Mouse (Mus musculus) testis, postnatal 10 days (tissue): ENCODE measurements around the gene Txlna.
A peak's percentile ranks its signal among the peaks of the same experiment; 100 is the strongest.

Source experiments
- DNase-seq: peaks from one replicate; pipeline ENCODE4 v3.0.0; 2021; ENCODE audit warnings: low spot score

Txlna gene

DNA sequence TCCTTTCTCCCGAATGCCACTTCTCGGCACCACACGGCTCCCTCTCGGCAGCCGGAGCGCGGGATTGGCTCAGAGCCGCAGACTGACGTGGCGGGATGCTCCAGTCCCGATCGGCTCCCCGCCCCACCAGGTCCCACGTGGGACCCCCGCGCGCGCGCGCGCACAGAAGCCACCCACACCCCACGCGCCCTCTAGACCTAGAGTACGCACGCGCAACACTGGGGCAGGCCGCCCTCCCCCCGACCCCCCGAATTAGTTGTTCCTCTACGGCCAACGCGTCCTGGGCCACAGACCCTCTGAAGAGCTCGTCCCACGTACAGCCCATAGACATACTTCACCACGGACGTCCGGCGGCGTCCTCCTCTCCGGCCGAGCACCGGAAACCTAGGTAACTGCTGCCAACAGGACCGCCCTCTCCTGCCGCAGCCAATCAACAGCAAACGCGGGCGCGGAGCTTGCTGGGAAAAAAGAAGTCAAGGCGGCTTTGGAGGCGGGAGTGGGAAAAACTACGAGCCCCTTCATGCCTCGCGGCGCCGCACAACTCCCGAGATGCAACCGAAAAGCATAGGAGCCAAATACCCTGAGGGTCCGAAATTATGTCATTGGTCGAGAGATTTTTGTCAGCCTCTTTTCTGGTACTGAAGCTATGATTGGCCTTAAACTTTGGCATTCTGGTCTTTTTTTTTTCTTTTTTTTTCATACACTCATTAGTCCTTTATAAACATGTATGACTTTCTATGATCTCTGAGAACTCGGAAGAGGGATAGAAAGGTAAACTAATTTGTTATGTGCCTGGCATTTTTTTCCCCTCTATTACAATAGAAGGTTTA lies at the start of gene Txlna:
TSS of gene Txlna (minus strand) at position 428 of the 830 bp plus-strand sequence.
- DNase-seq: peak; percentile 98

DNA sequence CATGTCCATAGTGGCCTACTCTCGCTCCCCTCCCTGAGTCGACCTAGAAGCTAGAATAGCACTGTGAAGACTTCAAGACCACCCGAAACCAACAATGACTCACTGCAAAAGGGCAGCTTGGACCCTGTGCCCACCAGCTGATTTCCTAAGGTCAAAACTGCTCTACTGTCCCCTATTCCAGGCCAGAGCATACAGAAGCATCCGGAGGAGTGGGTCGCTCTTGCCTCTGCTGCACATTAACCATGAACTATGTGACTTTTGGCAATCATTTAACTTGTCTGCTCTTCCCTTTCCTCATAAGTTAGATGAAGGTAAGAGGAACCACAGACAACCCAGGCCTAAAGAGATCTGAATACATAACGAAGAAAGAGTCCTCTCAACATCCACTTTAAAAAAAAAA lies 43.7 kb upstream of the Txlna start:
- DNase-seq: no peak

DNA sequence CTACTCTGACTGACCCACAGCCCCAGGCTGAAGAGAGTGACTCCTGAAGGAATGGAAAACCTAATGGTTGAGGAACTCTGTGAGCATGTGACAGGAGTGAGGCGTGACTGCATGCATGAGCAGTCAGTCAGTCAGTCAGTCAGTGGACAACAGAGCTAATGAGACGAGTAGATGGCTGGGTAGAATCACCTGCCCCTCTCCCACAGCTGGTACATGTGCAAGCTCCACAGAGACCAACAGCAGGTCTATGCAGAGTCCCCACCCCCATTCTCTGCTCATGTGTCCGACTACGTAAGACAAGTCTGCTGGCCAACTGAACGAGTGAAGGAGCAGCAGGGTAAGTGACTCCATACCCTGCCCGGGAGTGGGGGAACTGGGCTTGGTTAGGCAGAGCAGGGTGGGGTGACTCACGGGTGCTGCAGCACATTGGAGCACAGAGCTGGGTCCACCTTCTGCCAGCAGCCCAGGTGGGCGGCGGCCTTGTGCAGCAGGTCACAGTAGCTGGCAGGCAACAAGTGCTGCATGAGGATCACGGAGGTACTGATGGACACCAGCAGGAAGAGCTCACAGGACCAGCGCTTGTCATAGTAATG lies 43.1 kb upstream of the Txlna start:
- DNase-seq: no peak

DNA sequence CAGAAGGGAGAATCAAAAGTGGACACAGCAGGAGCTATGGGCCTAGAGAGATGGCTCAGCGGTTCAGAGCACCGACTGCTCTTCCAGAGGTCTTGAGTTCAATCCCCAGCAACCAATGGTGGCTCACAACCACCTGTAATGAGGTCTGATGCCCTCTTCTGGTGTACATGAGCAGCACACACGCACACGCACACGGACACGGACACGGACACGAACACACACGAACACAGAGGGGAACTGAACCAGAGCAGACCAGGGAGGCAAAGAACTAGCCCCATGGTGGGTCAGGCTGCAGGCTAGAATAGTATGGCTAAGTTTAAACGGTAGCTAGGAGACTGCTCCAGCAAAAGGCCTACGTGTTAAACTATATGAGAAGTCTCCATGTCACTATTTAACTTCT lies 41.0 kb upstream of the Txlna start:
- no peak for DNase-seq

DNA sequence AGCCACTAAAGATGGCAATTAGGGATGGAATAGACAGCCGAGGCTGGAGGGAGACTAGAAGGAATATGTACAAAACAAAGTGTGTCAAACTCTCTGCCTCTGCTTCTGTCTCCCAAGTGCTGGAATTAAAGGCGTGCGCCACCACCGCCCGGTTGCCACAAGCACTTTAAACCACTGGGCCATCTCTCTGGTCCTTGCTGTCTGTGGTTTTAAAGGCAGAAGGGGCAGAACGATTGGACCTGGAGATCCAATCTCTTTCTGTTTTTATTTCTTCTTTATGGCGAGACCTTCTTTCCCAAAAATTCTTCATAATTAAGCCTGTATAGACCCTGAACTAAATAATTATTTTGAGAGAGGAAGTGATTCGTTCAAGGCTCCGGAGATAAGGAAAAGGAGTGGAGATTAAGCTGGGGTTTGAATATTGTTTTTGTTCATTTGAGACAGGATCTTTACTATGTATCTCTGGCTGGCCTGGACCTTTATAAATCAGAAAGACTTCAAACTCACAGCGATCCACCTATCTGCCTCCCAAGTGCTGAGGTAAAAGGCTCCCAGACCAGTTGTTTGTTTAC lies 32.1 kb upstream of the Txlna start:
- DNase-seq: no peak

DNA sequence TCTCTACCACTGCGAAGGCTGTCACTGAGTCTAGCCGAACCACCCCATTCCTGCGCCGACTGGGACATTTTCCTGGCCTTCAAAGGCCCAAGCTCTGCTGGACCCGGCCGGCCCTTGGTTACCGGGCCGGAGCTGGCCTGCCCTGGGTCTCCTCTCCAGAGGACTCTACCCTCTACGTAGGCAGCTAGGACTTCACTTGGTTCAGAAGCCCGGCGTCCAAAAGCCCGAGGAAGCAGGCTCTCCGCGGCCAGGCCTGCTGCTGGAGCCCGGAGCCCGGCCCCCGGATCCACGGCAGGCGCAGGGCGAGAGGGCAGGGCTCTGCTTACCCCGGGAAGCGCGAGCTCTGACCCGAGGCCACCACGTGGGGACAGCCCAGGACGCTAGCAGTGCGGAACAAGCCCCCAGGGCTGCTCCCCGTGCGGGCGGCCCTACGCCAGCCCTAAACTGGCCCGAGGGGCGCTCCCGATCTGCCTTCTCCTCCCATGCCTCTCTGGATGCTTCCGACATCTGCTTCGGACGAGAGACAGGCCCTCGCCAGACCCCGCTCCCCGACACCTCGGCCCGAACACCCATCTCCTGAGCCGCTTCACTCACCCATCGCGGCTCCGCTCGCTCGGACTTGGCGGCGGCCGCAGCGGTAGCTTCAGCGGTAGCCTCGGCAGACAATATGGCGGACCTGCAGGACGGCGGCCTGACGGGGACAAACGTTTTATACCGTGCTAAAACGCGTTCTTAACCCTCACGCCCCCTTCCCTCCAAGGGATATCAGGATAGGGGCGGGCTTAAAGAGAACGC lies 31.4 kb upstream of the Txlna start, which contains the start of gene Kpna6:
TSS of gene Kpna6 (minus strand) at position 685 of the 795 bp plus-strand sequence.
- DNase-seq: peak; percentile 91

DNA sequence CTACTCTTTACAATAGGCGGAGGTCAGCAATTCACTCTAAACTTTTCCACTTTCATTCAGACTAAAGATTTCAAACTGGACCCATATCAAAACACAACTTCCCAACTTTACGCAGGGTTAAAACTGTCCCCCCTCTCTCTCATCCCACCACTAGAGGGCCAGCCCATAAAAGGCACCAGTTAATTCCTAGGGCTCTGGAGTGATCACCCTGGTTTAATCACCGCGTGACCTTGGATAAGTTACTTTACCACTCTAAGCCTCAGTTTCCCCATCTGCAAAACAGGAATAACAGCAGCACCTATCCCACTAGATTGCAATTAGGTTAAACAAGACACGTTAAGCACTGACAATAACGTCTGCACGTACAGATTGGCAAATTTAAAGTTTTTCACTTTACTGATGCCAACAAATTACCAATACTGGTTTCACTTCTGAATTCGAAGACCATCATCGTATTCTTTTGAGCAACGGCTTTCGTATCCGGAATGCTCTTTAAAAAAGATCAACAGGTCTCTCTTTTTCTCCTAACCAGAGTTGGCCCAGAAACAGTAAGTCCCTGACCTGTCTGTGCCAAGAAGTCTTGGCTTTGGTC lies 30.7 kb upstream of the Txlna start:
- DNase-seq: peak; percentile 62

DNA sequence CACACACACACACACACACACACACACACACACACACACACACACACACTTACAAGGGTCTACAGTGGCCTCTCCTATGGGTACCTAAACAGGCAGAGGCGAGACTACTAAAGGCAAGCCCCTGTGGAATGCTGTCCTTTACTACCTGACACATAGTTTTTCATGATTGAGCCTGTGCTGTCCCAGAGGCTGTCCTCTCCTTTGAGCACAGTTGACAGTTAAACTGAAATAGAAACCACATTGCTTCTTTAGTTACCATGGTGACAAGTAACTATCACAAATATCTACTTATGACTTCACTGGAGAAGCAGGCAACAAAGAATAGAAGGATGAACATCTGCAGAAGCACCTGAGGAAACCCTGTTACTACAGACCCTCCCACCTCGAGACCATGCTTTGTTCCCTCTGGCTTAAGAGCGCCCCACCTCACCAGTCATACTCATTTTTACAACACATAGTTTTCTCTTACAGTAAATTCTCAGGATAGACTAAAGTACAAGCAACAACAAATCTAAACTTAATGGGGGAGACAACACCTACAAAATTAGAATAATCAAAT lies 21.5 kb upstream of the Txlna start:
- DNase-seq: no peak

DNA sequence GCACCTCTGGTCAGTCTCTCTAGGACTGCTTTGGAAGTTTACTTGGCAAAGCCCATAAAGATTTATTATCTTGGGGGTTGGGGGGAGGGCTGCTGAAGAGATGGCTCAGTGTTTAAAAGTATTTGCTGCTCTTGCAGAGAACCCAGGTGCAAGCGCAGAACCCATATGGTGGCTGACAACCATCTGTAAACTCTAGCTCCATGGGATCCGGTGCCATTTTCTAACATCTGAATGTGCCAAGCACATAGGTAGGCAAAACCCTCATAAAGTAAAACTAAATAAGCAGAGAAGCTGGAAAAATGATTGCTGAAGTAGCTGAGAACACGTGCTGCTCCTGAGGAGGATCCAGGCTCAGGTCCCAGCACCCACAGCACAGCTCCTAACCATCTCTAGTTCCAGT lies 20.7 kb upstream of the Txlna start:
- DNase-seq: no peak

DNA sequence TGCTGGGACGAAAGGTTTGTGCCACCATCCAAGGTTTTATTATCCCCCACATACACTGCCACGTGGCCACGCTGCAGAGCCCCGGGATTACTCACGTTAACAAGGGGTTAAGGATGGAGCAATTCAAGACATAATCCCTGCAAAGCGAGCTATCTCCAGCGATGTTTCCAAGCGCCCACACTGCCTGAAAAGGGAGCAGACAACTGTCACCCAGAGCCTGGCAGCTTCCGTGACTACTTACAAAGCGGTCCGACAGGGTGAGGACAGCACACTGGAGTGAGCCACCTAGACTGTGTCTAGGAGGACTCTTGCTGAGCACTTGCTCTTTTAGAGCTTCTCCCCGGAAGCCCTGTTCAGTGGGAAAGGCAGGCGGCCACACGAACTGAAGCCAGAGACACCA lies 13.9 kb upstream of the Txlna start:
- DNase-seq: no peak

DNA sequence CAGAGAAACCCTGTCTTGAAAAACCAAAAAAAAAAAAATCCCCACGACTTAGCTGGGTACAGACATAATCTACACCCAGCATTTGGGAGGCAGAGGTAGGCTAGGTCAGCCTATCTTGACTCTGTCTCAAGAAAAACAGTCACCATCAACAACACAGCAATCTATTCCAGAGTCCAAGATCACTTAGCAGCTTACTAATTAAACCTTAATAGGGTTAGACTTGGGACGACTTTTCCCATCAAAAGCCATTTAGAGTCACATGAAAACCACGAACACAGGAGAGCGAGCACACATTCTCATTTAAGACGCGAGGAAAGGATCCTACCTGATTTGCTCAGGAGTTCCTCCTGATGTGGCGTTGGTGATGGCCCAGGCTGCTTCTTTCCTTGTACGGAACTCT lies 9.5 kb upstream of the Txlna start:
- no peak for DNase-seq

DNA sequence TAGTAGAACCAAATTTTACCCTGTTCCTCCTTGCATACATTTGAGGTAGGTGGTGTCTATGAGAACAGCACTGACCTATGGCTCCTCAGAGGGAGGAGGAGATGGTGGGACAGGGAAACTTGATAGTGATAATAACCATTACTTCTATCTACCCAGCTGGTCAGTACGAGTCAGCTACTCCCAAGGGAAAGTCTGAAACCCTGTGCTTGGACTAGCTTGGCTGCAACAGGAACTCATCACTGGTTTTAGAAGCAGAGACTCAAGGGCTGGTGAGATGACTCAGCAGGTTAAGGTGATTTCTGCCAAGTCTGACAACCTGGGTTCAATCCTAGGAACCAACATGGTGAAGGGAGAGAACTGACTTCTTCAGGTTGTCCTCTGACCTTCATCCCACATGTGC lies 7.8 kb upstream of the Txlna start:
- no peak for DNase-seq

DNA sequence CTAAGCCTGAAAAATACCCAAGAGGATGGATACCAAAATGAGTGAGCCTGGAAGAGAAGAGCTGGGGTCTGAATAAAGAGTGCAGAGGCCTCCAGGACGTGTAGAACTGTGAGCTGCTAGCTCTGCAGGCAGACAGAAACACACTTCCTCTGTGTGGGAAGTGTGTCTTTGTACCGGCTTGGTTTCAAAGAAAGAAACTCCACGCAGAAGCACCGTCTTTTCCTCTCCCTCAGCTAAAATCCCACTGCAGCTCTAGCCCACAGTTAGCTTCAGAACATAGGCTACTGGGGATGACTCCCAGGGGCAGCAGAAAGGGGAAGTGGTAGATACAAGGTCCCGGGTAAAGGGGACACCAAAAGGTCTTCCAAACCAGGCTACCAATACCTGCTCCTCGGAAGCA lies 4.3 kb upstream of the Txlna start:
- DNase-seq: no peak

DNA sequence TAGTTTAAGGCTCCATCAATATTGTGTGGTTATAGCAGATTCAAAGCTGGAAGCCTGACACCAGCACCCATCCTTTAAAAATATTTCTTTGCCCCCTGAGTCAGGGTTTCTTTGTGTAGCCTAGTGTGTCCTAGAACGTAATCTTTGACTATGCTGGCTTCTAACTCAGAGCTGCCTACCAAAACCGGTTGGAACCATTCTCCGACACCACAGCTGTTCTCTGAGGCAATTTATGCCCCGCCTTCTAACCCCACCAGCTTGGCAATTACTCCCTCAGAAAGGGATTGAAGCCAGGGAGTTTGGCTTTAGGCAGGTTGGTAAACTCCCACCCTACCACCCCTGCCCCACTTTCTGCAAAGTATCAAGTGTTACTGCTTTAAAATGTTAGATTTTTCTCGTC lies 891 bp upstream of the Txlna start:
- no peak for DNase-seq

DNA sequence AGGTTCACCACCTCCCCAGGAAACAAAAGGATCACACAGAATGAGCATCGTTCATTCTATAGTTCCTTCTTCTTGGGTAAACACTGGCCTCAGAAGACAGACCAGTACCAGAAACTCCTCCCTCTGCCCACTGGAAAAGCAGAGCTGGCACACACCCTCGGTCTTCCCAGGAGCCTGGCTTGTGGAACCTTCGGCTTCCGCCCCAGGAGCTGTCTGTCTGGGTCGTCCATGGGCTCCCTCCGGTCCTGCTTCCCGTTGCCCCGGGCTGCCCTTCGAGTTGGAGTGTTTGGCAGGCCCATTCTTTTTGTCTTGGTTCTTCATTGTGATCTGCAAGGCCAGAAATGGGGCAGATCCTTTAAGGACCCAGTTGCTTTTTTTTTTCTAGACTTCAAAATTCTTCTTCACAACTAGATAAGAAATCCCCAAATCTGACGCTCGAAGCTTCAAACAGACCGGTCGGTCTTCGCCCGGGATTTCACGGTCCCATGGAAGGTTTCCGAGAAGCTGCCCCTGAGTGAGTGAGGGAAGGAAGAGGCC lies 696 bp downstream of the Txlna start:
- DNase-seq: peak; percentile 64

DNA sequence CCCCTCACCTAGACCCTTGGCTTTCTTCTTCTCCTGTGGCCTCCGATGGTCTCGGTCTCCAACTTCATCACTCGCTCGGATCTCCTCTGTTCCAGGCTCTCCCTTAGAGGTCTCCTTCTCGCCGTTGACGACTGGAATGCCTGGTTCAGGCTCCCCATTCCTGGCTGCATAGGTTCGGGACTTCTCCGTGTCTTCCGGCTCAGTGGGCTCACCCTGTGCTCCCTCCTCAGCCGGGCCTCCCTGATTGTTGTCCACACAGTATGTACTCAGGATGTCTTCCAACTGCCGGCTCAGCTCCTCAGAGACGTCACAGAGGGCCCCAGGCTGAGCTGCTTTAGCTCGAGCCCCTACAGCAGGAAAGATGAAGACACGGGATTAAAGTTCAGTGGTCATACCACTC lies 1.6 kb downstream of the Txlna start:
- DNase-seq: peak; percentile 48

DNA sequence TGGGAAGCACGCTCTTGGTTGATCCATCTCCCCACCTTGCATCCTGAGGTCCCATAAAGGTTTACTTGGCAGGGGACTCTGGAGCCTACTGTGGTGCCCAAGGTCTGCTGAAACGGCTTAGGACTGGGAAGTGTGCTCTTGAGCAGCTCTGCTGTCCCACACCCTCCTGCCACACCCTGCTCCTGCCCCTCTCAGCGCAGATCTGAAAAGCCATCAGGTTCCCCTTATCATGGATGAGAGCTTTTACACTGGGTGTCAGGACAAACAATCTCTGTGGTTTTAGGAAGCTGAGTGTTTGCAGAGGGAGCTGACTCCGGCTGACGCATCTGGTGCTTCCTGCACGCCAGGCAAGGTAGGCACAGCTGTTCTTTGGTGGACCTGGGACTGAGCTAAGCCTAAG lies 7.0 kb downstream of the Txlna start:
- DNase-seq: no peak

DNA sequence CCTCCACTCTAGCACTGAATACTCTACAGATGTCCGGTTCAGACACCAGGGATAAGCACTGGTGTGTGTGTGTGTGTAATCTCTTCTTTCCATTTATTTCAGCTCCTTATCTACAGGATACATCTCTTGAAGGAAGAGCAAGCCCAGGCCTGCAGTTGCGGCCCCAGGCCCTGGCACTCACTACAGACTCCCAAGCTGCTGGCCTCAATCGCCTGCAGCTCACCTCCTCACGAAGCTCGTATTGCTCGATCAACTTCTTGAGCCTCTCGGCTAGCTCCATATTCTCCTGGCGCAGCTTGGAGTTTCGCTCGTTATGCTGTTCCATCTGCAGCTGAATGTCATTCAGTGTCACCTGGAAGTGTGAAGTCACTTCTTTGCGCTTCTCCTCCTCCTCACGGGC lies 9.0 kb downstream of the Txlna start:
- no peak for DNase-seq

DNA sequence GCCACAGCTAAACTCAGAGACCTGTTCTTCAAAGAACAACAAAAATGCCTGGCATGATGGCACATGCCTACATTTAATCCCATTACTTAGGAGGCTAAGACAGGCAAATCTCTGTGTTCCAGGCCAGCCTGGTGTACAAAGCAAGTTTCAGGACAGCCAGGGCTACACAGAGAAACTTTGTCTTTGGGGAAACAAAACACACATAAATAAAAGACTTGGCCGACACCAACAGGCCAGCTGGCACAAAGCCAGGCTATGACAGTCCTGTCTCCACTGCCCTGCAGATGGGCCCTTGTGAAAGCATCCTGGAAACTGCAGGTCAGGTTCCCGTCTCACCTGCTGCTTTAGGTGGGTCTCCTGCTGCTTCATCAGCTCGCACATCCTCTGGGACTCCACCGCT lies 9.9 kb downstream of the Txlna start:
- DNase-seq: no peak

DNA sequence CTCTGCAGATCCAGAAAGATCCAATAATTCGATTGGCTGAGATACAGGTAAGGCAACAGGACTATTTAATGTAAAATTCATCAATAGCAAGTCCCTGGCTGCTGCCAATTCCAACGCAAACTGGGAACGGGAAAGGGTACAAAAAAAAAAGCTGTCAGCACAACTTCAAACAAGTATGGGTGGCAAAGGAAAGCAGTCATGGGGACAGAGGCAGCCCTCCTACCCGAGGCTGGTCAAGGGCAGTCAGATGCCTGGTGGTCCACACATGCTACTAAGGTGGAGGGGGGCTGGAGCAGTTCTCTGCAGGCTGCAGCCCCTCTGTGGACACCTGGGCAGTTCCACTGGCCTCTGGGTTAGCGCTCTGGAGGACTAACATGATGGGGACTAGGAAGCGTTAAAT lies 14.8 kb downstream of the Txlna start:
- DNase-seq: no peak

DNA sequence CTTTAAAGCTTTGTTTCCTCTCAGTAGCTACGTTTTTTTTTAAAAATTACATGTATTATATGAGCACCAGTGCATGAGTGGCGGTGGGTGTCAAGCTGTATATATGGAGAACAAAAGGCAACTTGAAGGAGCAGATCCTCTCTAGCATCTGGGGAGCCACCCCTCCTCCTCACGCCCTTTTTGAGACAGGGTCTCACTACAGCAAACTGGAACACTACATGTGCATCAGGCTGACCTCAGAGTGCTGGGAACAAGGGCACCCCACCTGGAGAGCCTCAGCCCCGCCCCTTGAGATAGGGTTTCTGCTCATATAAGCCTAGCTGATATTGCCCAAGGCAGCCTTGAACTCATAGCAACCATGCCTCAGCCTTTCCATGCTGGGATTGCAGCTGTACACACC lies 15.4 kb downstream of the Txlna start:
- no peak for DNase-seq

DNA sequence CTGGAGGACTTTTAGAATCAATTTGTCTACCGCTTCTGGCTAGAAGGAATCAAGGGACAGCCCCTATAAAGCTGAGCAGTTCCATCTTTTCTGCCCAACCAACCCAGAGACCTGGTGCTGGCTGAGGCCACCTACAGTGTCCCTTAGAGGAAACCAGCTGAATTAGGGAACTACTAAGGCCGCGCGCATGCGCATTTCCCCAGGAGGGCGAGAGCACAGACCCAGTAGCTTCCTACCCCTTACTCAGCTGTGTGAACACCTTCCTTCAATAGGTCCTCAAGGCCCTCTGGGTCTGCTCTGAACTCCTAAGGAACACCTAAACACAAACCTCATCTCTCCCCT lies 15.9 kb downstream of the Txlna start:
- DNase-seq: no peak
